Mouse (Mus musculus): ENCODE measurements around the gene Nbea. TPM values are rescaled to one million over a fixed set of nuclear protein-coding genes. Genes with fewer than 3 reads are reported as not detected.

The Nbea gene
- polyA plus RNA-seq, 1 experiment from 2014 or later, result 33.6 TPM

DNA sequence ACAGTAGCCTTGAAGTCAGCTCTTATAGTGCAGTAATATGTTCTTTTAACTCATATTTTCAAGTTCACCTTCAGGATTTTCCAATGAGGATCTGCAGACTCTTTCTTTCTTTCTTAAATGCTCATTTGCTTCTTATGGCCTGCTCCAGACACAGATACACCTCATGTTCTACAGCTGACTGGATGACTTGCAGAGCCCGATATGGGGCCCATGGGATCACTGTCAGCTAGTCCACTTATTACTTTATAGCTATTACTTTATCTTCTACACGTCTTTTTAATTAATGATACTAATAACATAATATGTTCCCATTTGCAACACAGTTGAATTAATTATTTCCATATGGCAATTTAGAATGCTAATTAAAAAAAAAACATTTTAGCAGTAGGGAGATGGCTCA, 256.2 kb downstream of the Nbea start:
- in situ Hi-C loops (cut with MboI; ENCODE audit: low pct_unique_long_range_greater_than_20kb), result no loop called here
- no peak for DNase-seq (ENCODE audit: low read depth, low spot score)
- H3K27me3 ChIP-seq, result no peaks in the 10 kb centered on the region
- TF ChIP-seq CTCF (IDR thresholded peaks at IDR 0.05), result no peak
- ChIA-PET POLR2A (interaction anchor here (0.7 kb wide), 1 partner anchor 11 kb away, joined by 3 read pairs; no protein-coding TSS in a partner anchor), CTCF (interaction anchor here (1.3 to 2.9 kb wide), 2 partner anchors 13 to 25 kb away, joined by 3 to 10 read pairs; no protein-coding TSS in a partner anchor)
- no peak for ATAC-seq

- POLR2A ChIA-PET, result no interaction called here
- in situ Hi-C loops (cut with MboI; ENCODE audit: low pct_unique_long_range_greater_than_20kb), result no loop called here
- CTCF ChIA-PET, result interaction anchor here (1.4 kb wide), 1 partner anchor 9 kb away, joined by 3 read pairs; no protein-coding TSS in a partner anchor
- H3K27me3 ChIP-seq, result no peaks in the 10 kb centered on the region
- TF ChIP-seq CTCF (IDR thresholded peaks at IDR 0.05), result no peak
- DNase-seq (ENCODE audit: low read depth, low spot score) (no peak), ATAC-seq (no peak)
Measured at GRCm38 (mm10) chr3:55909290-55909689, 274.2 kb downstream of the Nbea start.

DNA sequence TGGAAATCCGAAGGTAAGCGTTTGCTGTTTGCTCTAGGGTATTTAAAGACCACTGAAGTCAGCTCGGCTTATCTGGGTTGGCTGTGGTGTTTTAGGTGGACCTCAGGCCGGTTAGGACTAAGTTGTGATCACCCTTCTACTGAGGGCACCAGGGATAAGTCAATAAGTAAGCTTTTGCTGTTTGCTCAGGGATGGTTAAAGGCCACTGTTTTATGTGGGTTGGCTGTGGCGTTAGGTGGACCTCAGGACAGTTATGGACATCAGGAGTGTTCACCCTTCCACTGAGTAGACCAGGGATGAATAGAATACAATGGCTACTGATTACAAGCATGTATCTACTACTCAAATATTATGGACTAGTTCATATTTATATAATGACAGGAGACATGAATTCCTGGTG, 292.9 kb downstream of the Nbea start:
- DNase-seq (ENCODE audit: low read depth, low spot score) (no peak), ATAC-seq (no peak)
- in situ Hi-C loops (cut with MboI; ENCODE audit: low pct_unique_long_range_greater_than_20kb), result no loop called here
- ChIA-PET POLR2A (interaction anchor here (0.5 kb wide), 1 partner anchor 1287 kb away, joined by 4 read pairs; no protein-coding TSS in a partner anchor), CTCF (interaction anchor here (1.2 kb wide), 1 partner anchor 18 kb away, joined by 3 read pairs; no protein-coding TSS in a partner anchor)
- no peak for TF ChIP-seq CTCF (IDR thresholded peaks at IDR 0.05)
- H3K27me3 ChIP-seq, result no peaks in the 10 kb centered on the region

DNA sequence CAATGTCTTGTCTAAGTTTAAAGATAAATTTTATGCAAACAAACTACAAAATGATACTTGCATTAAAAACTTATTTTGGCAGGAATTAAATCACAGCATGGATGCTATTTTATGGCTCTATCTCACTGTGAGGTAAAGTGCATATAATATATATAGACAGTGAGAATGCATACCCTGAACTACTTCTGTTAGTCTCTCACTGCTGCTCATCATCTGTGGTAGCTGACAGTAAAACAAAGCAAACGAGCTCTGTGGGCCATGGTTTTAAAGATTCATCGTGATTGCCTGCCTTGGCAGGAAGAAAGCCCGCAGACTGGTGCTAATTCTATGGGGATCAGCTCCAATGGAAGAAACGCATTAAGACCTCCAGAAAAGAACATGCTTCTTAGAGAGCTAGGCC, 294.3 kb downstream of the Nbea start:
- ChIA-PET POLR2A (no interaction called here), CTCF (interaction anchor here (1.2 kb wide), 1 partner anchor 17 kb away, joined by 3 read pairs; no protein-coding TSS in a partner anchor)
- no peak for DNase-seq (ENCODE audit: low read depth, low spot score)
- ATAC-seq, result no peak
- H3K27me3 ChIP-seq, result no peaks in the 10 kb centered on the region
- no peak for TF ChIP-seq CTCF (IDR thresholded peaks at IDR 0.05)
- in situ Hi-C loops (cut with MboI; ENCODE audit: low pct_unique_long_range_greater_than_20kb), result no loop called here

- H3K27me3 ChIP-seq, result no peaks in the 10 kb centered on the region
- in situ Hi-C loops (cut with MboI; ENCODE audit: low pct_unique_long_range_greater_than_20kb), result no loop called here
- CTCF ChIA-PET, result no interaction called here
- POLR2A ChIA-PET, result no interaction called here
- no peak for TF ChIP-seq CTCF (IDR thresholded peaks at IDR 0.05)
- ATAC-seq (no peak), DNase-seq (ENCODE audit: low read depth, low spot score) (no peak)
Measured at GRCm38 (mm10) chr3:55887829-55888210, 295.7 kb downstream of the Nbea start.

DNA sequence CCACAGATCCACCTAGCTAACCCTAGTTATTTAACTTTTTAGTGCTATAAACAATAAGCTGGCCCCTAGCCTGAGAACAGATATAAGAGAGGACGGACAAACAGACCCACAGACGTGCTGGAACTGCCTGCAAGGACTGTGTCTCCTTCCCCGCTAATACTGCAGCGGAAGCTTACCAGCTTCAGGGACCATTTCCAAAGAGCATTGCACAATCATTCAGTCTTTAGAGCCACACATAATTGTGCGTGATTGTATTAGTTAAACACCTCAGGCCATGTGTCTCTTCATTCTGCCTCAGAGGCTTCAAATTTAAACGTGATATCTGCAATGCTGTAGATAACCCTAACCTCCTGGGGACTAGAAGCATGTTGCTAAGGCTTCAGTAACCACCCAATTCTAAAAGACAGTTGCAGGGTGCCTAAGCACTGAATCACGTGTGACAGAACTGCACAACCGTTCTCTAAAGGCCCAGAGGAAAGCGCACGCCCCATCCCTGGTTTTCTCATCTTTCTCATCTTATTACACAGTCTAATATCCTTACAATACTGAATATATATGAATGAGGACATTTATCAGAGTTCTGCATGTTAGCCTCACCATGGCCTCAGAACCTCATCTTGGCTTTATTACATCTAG, 296.2 kb downstream of the Nbea start:
- POLR2A ChIA-PET, result no interaction called here
- TF ChIP-seq CTCF (IDR thresholded peaks at IDR 0.05), result no peak
- CTCF ChIA-PET, result no interaction called here

DNA sequence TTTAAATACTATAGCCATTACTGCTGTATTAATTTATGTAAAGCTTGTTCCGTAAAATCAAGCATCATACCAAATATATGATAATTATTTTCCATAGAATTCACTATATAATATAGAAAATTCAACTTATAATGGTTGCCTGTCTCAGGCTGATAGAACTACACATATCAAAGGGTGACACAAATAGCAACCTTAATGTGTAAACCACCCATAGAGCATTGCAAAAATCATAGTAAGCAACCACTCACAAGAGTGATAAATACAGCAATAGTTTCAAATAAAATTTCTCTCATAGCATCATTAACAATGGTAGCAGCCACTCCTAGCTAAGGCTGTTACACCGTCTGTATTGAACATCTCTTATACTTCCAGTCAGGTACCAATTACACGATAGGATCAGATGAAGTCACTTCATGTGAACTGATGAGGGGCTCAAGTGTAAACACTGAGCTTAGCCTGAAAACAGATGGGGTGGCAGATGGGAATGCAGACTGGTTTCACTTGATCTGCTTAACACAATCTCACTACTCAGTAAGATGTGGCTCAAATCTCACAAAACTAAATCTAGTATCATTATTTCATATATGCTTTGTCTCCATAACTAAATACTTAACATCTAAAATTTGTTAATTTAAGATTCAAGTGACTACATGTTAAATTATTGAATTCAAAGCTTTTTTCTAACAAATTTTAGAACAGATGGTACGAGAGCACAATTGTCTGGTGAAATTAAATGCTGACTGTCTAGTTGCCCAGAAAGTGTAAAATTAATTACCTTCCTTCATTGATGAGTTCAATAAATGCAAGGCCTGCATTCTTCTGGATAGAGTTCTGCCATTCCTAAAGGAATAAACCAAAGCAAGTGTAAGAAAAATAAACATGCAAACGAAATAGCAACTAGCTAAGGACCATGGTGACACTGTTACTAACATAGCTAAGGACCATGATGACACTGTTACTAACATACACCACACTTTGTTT, 310.3 kb downstream of the Nbea start:
- no peaks in the 10 kb centered on the region for H3K27me3 ChIP-seq
- in situ Hi-C loops (cut with MboI; ENCODE audit: low pct_unique_long_range_greater_than_20kb), result no loop called here
- no peak for DNase-seq (ENCODE audit: low read depth, low spot score)
- ChIA-PET POLR2A (no interaction called here), CTCF (interaction anchor here (0.9 to 1.7 kb wide), 4 partner anchors 11 to 36 kb away, joined by 3 read pairs; no protein-coding TSS in a partner anchor)
- TF ChIP-seq CTCF (IDR thresholded peaks at IDR 0.05), result no peak
- no peak for ATAC-seq

More for the DNA sequence above, 296.2 kb downstream of the Nbea start:
- ATAC-seq (peak; percentile 44), DNase-seq (ENCODE audit: low read depth, low spot score) (no peak)
- in situ Hi-C loops (cut with MboI; ENCODE audit: low pct_unique_long_range_greater_than_20kb), result no loop called here
- H3K27me3 ChIP-seq, result no peaks in the 10 kb centered on the region

- no peaks in the 10 kb centered on the region for H3K27me3 ChIP-seq
- no peak for TF ChIP-seq CTCF (IDR thresholded peaks at IDR 0.05)
- ATAC-seq (no peak), DNase-seq (ENCODE audit: low read depth, low spot score) (no peak)
- ChIA-PET CTCF (no interaction called here), POLR2A (no interaction called here)
- in situ Hi-C loops (cut with MboI; ENCODE audit: low pct_unique_long_range_greater_than_20kb), result no loop called here
Measured at GRCm38 (mm10) chr3:55852488-55852887, 331.0 kb downstream of the Nbea start.

GRCm38 (mm10) chr3:55847115-55847514, 336.4 kb downstream of the Nbea start:
- CTCF ChIA-PET, result no interaction called here
- no peak for ATAC-seq

DNA sequence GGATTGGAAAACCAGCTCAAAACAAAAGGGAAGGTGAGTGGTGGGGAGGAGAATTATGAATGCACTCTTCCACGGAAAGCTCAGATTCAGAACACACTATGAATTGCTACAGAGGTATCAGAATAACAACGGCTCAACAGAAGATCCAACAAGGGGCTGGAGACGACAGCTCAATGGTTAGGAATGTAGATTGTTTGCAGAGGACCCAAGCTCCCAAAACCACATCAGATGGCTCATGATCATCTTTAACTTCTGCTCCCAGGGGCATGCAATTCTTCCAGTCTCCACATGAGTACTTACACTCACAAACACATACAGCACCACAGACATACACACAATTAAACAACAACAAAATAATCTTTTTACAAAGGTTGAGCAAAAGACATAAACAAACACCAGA, 346.3 kb downstream of the Nbea start:
- in situ Hi-C loops (cut with MboI; ENCODE audit: low pct_unique_long_range_greater_than_20kb), result no loop called here
- ATAC-seq (peak; percentile 76), DNase-seq (ENCODE audit: low read depth, low spot score) (peak; percentile 20)
- no peaks in the 10 kb centered on the region for H3K27me3 ChIP-seq
- ChIA-PET CTCF (interaction anchor here (1.1 to 1.3 kb wide), 3 partner anchors 22 to 317 kb away, joined by 3 read pairs; no protein-coding TSS in a partner anchor), POLR2A (interaction anchor here (0.6 kb wide), 1 partner anchor 14 kb away, joined by 4 read pairs; no protein-coding TSS in a partner anchor)
- peak; percentile 44 for TF ChIP-seq CTCF (IDR thresholded peaks at IDR 0.05)

More at GRCm38 (mm10) chr3:55847115-55847514, 336.4 kb downstream of the Nbea start:
- in situ Hi-C loops (cut with MboI; ENCODE audit: low pct_unique_long_range_greater_than_20kb), result no loop called here
- H3K27me3 ChIP-seq, result no peaks in the 10 kb centered on the region
- DNase-seq (ENCODE audit: low read depth, low spot score), result no peak
- TF ChIP-seq CTCF (IDR thresholded peaks at IDR 0.05), result no peak
- POLR2A ChIA-PET, result no interaction called here

Data from Patski (cell line).